Mouse (Mus musculus) activated CD4-positive, CD25-positive, alpha-beta regulatory T cell, adult 9 weeks (primary cell): ENCODE data around the gene Casq2. TPM values are rescaled to one million over a fixed set of nuclear protein-coding genes. Genes with fewer than 3 reads are reported as not detected.

Source experiments
- polyA plus RNA-seq: library from polyadenylated mRNA; unstranded; fragments of 100-300 nt; shearing (Covaris generic); gene quantifications from one replicate; pipeline ENCODE4 v1.2.1, GENCODE M21; 2017

Gene Casq2
- polyA plus RNA-seq: not detected

GRCm38 (mm10) chr3:102086283-102086682 is at the start of gene Casq2:
Gene Casq2, plus strand, starts transcription at chr3:102086415.

Other genes with a start within 250 kb of the Casq2 start
- not detected for gene Mab21l3, start 237.5 kb upstream of the Casq2 start, polyA plus RNA-seq
- 7.0 TPM for gene Slc22a15, start 162.0 kb upstream of the Casq2 start, polyA plus RNA-seq
- gene Nhlh2, start 76.3 kb upstream of the Casq2 start, polyA plus RNA-seq: not detected
- gene Vangl1, start 118.3 kb downstream of the Casq2 start, polyA plus RNA-seq: 0.44 TPM